Mouse (Mus musculus) kidney, adult 2 months (tissue): Measurements from ENCODE around the gene Kif27. TPM values are rescaled to one million over a fixed set of nuclear protein-coding genes. Genes with fewer than 3 reads are reported as not detected.
A peak's percentile ranks its signal among the peaks of the same experiment; 100 is the strongest.

Experiments
- DNase-seq: peaks from one replicate; pipeline ENCODE4 v3.0.0; 2021
- H3K27ac ChIP-seq: fragments of 200-500 bp; 2 replicates; pipeline ENCODE4 v1.5.1; 2012; ENCODE audit warnings: low read depth, low read length, control low read depth, inconsistent platforms; ENCODE audit not compliant: insufficient read depth
- H3K27me3 ChIP-seq: fragments of 200-500 bp; replicated peaks from 2 replicates; pipeline ENCODE4 v1.6.1; 2012; ENCODE audit warnings: mild to moderate bottlenecking, moderate library complexity, low read length, inconsistent platforms; ENCODE audit not compliant: control insufficient read depth, insufficient read depth
- H3K36me3 ChIP-seq: fragments of 200-500 bp; 2 replicates; pipeline ENCODE4 v1.6.1; 2012; ENCODE audit warnings: mild to moderate bottlenecking, moderate library complexity, low read length, inconsistent platforms; ENCODE audit not compliant: control insufficient read depth, insufficient read depth
- H3K4me1 ChIP-seq: fragments of 200-500 bp; 2 replicates; pipeline ENCODE4 v1.6.1; 2011; ENCODE audit warnings: low read length; ENCODE audit not compliant: control insufficient read depth, insufficient read depth
- H3K4me3 ChIP-seq: fragments of 200-500 bp; 2 replicates; pipeline ENCODE4 v1.5.1; 2011; ENCODE audit warnings: mild to moderate bottlenecking, low read depth, low read length, control low read depth; ENCODE audit not compliant: insufficient read depth
- CTCF ChIP-seq: fragments of 200-500 bp; conservative IDR thresholded peaks from 2 replicates; pipeline ENCODE4 v1.5.1; 2011; ENCODE audit warnings: low read depth, mild to moderate bottlenecking, control low read depth, low read length, moderate library complexity, mixed read lengths; ENCODE audit not compliant: insufficient read depth, insufficient read length
- POLR2A ChIP-seq: fragments of 200-500 bp; IDR thresholded peaks from one replicate; pipeline ENCODE4 v1.6.1; 2011; ENCODE audit warnings: low read depth, low read length, control low read depth
- WGBS: fragments of 180-500 bp; shearing (Covaris S2); methylation state at CpG from one replicate; pipeline ENCODE4 v1.1.7; 2018; 5-methylcytosine and 5-hydroxymethylcytosine counted together
- polyA plus RNA-seq: library from polyadenylated mRNA; depleted of rRNA; stranded (reverse); fragments of >200 nt; gene quantifications from 2 replicates; pipeline ENCODE4 v1.2.3, GENCODE M21; 2012

Kif27 gene
- polyA plus RNA-seq, 1 experiment, result 0.22 TPM

DNA sequence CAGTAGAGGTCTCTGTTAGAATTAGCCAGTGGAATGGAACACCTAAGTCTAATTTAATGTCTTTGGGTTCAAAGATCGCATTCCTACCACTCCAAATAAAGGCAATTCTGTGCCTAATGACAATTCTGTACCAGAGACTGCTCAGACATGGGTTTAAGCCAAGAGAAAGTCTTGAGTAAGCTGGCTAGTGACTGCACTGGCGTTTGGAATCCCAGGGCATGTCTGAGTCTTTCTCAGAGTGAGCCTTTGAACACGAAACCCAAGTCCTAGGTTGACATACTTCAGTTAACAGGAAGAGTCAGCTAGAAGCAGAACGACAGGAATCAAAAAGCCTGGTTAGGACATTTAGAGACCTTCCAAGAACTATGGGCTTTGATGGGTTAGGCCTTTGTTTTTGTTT lies 75.5 kb downstream of the Kif27 start:
- WGBS, result 37% methylated on average over 4 of the region's 4 CpGs
- TF ChIP-seq CTCF (no peak), POLR2A (no peak)
- no peaks in the 10 kb centered on the region for H3K27me3 ChIP-seq
- peak overlapping the region; percentile 63; the same call in 1 of the 2 replicates for H3K27ac ChIP-seq
- DNase-seq, result peak; percentile 88
- H3K4me3 ChIP-seq, result no peak overlapping the region
- H3K36me3 ChIP-seq, result no peaks in the 10 kb centered on the region
- peaks cover 3% of the 10 kb centered on the region; the same call in 1 of the 2 replicates for H3K4me1 ChIP-seq

DNA sequence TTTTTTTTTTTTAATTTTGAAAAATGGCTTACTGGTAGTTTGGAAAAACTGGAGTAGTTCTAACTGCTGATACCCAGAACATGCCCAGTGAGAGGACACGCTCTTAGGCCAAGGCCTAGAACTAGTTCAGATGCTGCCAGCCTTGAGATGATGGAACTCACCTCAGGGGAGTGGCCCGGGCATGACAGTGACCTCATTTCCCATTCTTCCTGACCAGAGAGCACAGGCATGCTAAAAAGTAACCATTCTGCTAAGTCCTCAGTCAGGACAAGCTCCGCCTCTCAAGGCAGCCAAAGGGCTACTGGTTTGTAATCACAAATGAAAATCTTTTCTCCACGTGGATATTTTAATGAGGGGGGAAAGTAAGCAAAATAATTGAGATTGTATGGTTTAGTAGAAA lies 77.0 kb downstream of the Kif27 start:
- Histone ChIP-seq H3K27me3 (no peaks in the 10 kb centered on the region), H3K27ac (no peak overlapping the region), H3K4me3 (no peak overlapping the region), H3K36me3 (no peaks in the 10 kb centered on the region), H3K4me1 (peaks cover 3% of the 10 kb centered on the region; the same call in 1 of the 2 replicates)
- no peak for TF ChIP-seq CTCF
- no peak for TF ChIP-seq POLR2A
- peak; percentile 82 for DNase-seq
- WGBS, result 39% methylated on average over 4 of the region's 4 CpGs

DNA sequence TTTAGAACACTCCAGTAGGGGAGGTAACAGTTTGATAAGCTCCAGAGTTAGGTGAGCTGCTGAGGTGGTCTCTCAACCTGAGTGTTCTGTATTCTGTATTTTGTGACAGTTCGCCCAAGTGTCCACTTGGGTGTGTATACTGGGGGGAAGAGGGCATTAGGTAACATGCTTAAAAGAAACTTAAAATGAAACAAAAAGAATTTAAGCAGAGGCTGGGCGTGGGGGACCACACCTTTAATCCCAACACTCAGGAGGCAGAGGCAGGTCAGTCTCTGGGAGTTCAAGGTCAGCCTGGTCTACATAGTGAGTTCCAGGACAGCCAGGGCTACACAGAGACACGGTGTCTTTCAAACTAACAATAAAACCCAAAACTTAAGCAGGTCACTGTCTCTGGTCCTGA lies 78.4 kb downstream of the Kif27 start:
- 88% methylated on average over 3 of the region's 3 CpGs for WGBS
- Histone ChIP-seq H3K4me3 (no peak overlapping the region), H3K4me1 (peaks cover 3% of the 10 kb centered on the region; the same call in 1 of the 2 replicates), H3K27ac (no peak overlapping the region), H3K27me3 (no peaks in the 10 kb centered on the region), H3K36me3 (no peaks in the 10 kb centered on the region)
- DNase-seq, result no peak
- TF ChIP-seq CTCF, result no peak
- TF ChIP-seq POLR2A, result no peak

DNA sequence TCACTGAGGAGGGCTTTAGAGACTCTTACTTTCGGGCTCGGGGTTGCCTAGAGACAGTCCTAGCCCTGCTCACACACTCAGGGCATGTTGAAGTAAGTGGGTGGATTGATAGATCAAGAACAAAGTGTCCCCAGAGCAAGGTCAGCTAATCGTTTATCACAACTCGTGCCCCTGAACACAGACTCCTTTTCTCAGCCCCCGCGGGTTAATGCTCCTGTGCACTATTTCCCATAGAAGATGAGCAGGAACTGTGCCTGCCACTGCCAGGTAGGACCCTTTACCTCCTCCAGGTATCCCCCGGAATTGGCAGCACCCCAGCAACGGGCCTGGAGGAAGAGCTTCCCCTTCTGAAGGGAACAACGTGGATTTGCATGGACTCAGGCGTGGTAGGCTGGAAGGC lies 82.7 kb downstream of the Kif27 start:
- Histone ChIP-seq H3K27me3 (no peaks in the 10 kb centered on the region), H3K27ac (no peak overlapping the region), H3K4me1 (peaks cover 5% of the 10 kb centered on the region; the same call in 1 of the 2 replicates), H3K4me3 (no peak overlapping the region), H3K36me3 (no peaks in the 10 kb centered on the region)
- 80% methylated on average over 10 of the region's 10 CpGs for WGBS
- no peak for DNase-seq
- TF ChIP-seq POLR2A, result no peak
- no peak for TF ChIP-seq CTCF

DNA sequence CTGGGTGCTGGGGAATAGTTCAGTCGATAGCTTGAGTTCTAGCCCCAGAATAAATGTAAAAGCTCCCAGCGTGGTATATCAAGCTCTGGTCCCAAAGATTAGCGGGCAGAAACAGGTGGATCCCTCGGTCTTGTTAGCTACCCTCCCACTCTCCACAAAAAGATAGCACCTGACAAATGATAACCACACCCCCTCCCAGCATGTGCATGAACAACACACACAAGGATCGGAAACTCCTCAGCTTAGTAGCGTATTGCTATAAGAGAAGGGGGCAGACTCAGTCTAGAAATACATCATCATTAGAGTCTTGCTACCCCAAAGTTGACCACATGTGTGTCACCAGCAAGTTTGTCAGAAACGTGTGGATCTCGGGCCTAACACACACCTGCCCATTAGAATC lies 83.3 kb downstream of the Kif27 start, which contains the start of gene Gkap1:
Gene Gkap1, minus strand, starts transcription at position 101 of the 400 bp plus-strand sequence.
- Histone ChIP-seq H3K4me3 (peak within 1 kb of the TSS; percentile 100), H3K4me1 (peaks cover 5% of the 10 kb centered on the region; the same call in 1 of the 2 replicates), H3K36me3 (no peaks in the 10 kb centered on the region), H3K27ac (0 out of 2 replicates have a peak within 1 kb of the TSS, but pooled peaks have one; percentile 51), H3K27me3 (no peaks in the 10 kb centered on the region)
- DNase-seq, result no peak
- TF ChIP-seq POLR2A (no peak), CTCF (no peak)
- WGBS, result 88% methylated on average over 8 of the region's 8 CpGs

DNA sequence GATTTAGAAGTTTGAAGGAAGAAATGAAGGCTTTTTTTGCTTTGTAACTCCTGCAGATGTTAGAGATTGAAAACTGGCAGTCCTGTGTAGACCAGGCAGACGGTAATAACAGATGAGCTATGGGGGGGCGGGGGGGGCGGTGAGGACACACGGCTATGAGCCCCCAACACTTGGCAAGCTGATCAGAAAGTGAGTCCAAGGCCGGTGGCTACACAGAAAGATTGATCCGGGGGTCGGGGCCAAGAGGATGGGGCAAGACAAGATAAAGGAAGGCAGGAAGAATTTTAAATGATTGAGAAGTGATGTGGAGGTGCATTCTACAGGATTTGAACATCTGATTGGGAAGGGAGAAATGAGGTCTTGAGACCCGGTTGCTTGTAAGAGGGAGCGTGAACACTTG lies 83.8 kb downstream of the Kif27 start:
- Histone ChIP-seq H3K27me3 (no peaks in the 10 kb centered on the region), H3K36me3 (no peaks in the 10 kb centered on the region), H3K4me1 (peaks cover 5% of the 10 kb centered on the region; the same call in 1 of the 2 replicates), H3K4me3 (no peak overlapping the region), H3K27ac (no peak overlapping the region)
- 36% methylated on average over 9 of the region's 9 CpGs for WGBS
- no peak for DNase-seq
- TF ChIP-seq CTCF (no peak), POLR2A (no peak)

DNA sequence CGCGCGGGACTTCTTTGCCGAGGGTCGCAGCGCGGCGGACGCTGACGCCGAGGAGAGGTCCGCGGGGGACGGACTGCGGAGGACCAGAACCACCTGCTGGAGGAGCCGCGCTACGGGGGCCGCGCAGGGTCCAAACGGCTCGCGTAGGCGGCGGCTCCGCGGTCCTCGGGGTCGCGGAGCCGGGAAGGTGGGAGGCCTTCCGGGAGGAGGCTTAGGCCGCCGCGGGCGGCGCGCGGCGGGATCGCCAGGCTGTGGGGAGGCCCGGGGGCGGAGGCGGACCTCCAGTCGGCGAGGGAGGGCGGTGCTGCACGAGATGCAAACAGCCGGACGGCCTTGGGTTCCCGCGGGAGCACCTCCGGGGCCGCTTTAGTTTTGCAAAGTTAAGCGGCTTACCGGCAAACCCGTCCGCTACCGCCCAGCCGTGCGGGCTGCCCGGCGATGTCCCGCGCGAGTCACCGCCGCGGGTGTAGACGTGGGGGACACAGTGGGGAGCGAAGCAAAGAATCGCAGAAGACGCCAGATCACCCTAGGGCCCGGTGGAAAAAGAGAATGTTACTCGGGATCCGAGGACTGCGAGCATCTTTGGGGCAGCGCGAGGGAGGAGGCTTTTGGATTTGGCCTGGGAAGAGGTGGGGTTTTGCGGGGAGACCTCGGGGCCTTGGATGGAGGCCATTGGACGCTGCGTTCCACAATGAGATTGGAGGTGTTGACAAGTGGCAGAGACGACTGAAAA lies 84.5 kb downstream of the Kif27 start:
- Histone ChIP-seq H3K27ac (peak overlapping the region; percentile 51; the same call in 1 of the 2 replicates), H3K36me3 (no peaks in the 10 kb centered on the region), H3K27me3 (no peaks in the 10 kb centered on the region), H3K4me1 (peaks cover 5% of the 10 kb centered on the region; the same call in 1 of the 2 replicates), H3K4me3 (peak overlapping the region; percentile 100)
- no peak for TF ChIP-seq POLR2A
- no peak for TF ChIP-seq CTCF
- under 1% methylated on average over 84 of the region's 84 CpGs for WGBS
- peak; percentile 80 for DNase-seq
